Mouse (Mus musculus) stomach, embryonic 14.5 days (tissue): Measurements from ENCODE around the gene Vmn1r188. TPM values are rescaled to one million over a fixed set of nuclear protein-coding genes. Genes with fewer than 3 reads are reported as not detected.
"Not testable (repeated sequence)": the region's sequence is repeated elsewhere in the genome, so short reads cannot be mapped to it uniquely, and the experiment has no call there.

Experiments
- ATAC-seq: fragments of 200-750 bp; cut with Nextera tagmentation; 2 replicates; pipeline ENCODE4 v1.8.0; 2017; ENCODE audit warnings: low read depth, moderate TSS enrichment; ENCODE audit not compliant: insufficient number of reproducible peaks, insufficient read depth, low FRiP score
- H3K27ac ChIP-seq: fragments of 300-500 bp; sonication (generic); 2 replicates; pipeline ENCODE4 v1.5.1; 2014; ENCODE audit warnings: mild to moderate bottlenecking, low read length, moderate library complexity, mixed read lengths
- H3K27me3 ChIP-seq: fragments of 300-500 bp; sonication (generic); 2 replicates; pipeline ENCODE4 v1.6.1; 2014; ENCODE audit warnings: low read length, control low read depth, mixed read lengths; ENCODE audit not compliant: control insufficient read depth, insufficient read depth
- H3K36me3 ChIP-seq: fragments of 300-500 bp; sonication (generic); 2 replicates; pipeline ENCODE4 v1.6.1; 2014; ENCODE audit warnings: mild to moderate bottlenecking, control low read depth, low read length, moderate library complexity, mixed read lengths; ENCODE audit not compliant: control insufficient read depth, insufficient read depth
- H3K4me1 ChIP-seq: fragments of 300-500 bp; sonication (generic); 2 replicates; pipeline ENCODE4 v1.6.1; 2014; ENCODE audit warnings: low read length, control low read depth, mixed read lengths; ENCODE audit not compliant: control insufficient read depth, insufficient read depth
- H3K4me2 ChIP-seq: fragments of 300-500 bp; sonication (generic); replicated peaks from 2 replicates; pipeline ENCODE4 v1.6.1; 2014; ENCODE audit warnings: low read depth, low read length, control low read depth
- H3K4me3 ChIP-seq: fragments of 300-500 bp; sonication (generic); 2 replicates; pipeline ENCODE4 v1.5.1; 2014; ENCODE audit warnings: low read depth, low read length, control low read depth
- H3K9ac ChIP-seq: fragments of 300-500 bp; sonication (generic); replicated peaks from 2 replicates; pipeline ENCODE4 v1.6.1; 2014; ENCODE audit warnings: low read depth, mild to moderate bottlenecking, control low read depth, low read length, moderate library complexity, mixed read lengths
- H3K9me3 ChIP-seq: fragments of 300-500 bp; sonication (generic); 2 replicates; pipeline ENCODE4 v1.6.1; 2016; ENCODE audit warnings: low read depth, low read length, control low read depth; ENCODE audit not compliant: control insufficient read depth
- WGBS: fragments of 180-500 bp; shearing (Covaris S2); extraction: QIAGEN DNeasy Blood & Tissue Kit; methylation state at CpG from one replicate; pipeline ENCODE4 v1.1.7; 2014; 5-methylcytosine and 5-hydroxymethylcytosine counted together
- polyA plus RNA-seq: library from polyadenylated mRNA; unstranded; fragments of >200 nt; fragmentation: Nextera tagmentation; extraction: Ambion mirVana; gene quantifications from 2 replicates; pipeline ENCODE4 v1.2.1, GENCODE M21; 2014

The Vmn1r188 gene
- polyA plus RNA-seq, 1 experiment from 2014 or later: not detected

- Histone ChIP-seq H3K27ac (peak overlapping the region; percentile 95), H3K4me3 (peak overlapping the region; percentile 40), H3K4me2 (peak overlapping the region; percentile 73), H3K36me3 (no peaks in the 10 kb centered on the region), H3K4me1 (peaks cover 7% of the 10 kb centered on the region; the same call in 1 of the 2 replicates), H3K27me3 (no peaks in the 10 kb centered on the region), H3K9ac (peak overlapping the region; percentile 43; the same call in 1 of the 2 replicates), H3K9me3 (no peaks in the 10 kb centered on the region)
- 6% methylated on average over 2 of the region's 2 CpGs for WGBS
- no peak for ATAC-seq
These were observed 44.2 kb upstream of the Vmn1r188 start for GRCm38 (mm10) chr13:22039951-22040463.

- H3K36me3 ChIP-seq: no peaks in the 10 kb centered on the region
- H3K4me3 ChIP-seq: peak overlapping the region; percentile 40
- H3K9ac ChIP-seq: peak overlapping the region; percentile 43
- H3K27me3 ChIP-seq: no peaks in the 10 kb centered on the region
- WGBS: under 1% methylated on average over 20 of the region's 24 CpGs
- no peaks in the 10 kb centered on the region for H3K9me3 ChIP-seq
- ATAC-seq: peak; percentile 2; the same call in 1 of the 2 replicates
- H3K4me1 ChIP-seq: peaks cover 7% of the 10 kb centered on the region; the same call in 1 of the 2 replicates
- peak overlapping the region; percentile 95 for H3K27ac ChIP-seq
- H3K4me2 ChIP-seq: peak overlapping the region; percentile 73
These were observed 43.6 kb upstream of the Vmn1r188 start for GRCm38 (mm10) chr13:22040464-22041141.

- H3K9me3 ChIP-seq, H3K4me1 ChIP-seq, H3K27me3 ChIP-seq, H3K36me3 ChIP-seq: not testable (repeated sequence)
- WGBS: under 1% methylated on average over 21 of the region's 27 CpGs
- peak within 1 kb of the TSS; percentile 43 for H3K9ac ChIP-seq
- peak within 1 kb of the TSS; percentile 40 for H3K4me3 ChIP-seq
- ATAC-seq: peak; percentile 65
- H3K4me2 ChIP-seq: peak within 1 kb of the TSS; percentile 73
- H3K27ac ChIP-seq: peak within 1 kb of the TSS; percentile 95
These were observed 43.1 kb upstream of the Vmn1r188 start, which contains the start of gene Hist1h4i for GRCm38 (mm10) chr13:22041142-22041536. Gene Hist1h4i, minus strand, starts transcription at chr13:22041362.

- 2% methylated on average over 13 of the region's 13 CpGs for WGBS
- no peak for ATAC-seq
These were observed 42.3 kb upstream of the Vmn1r188 start for GRCm38 (mm10) chr13:22041651-22042567.

GRCm38 (mm10) chr13:22042568-22043502, 41.4 kb upstream of the Vmn1r188 start, which contains the start of the genes Hist1h2ag and Hist1h2bj:
Gene Hist1h2ag, minus strand, starts transcription at chr13:22042944.
Gene Hist1h2bj, plus strand, starts transcription at chr13:22043214.
- ATAC-seq: peak; percentile 94
- 0% methylated on average over 33 of the region's 80 CpGs for WGBS

More at GRCm38 (mm10) chr13:22041651-22042567, 42.3 kb upstream of the Vmn1r188 start:
- H3K27ac ChIP-seq: peak overlapping the region; percentile 95
- H3K4me2 ChIP-seq: peak overlapping the region; percentile 73
- H3K4me1 ChIP-seq: peaks cover 2% of the 10 kb centered on the region; the same call in 1 of the 2 replicates
- peak overlapping the region; percentile 40 for H3K4me3 ChIP-seq
- H3K9ac ChIP-seq: peak overlapping the region; percentile 41
- no peaks in the 10 kb centered on the region for H3K27me3 ChIP-seq
- H3K9me3 ChIP-seq: no peaks in the 10 kb centered on the region
- no peaks in the 10 kb centered on the region for H3K36me3 ChIP-seq

GRCm38 (mm10) chr13:22043503-22044431, 40.5 kb upstream of the Vmn1r188 start:
- under 1% methylated on average over 9 of the region's 14 CpGs for WGBS
- Histone ChIP-seq H3K4me3 (peak overlapping the region; percentile 40), H3K9me3 (no peaks in the 10 kb centered on the region), H3K4me1 (0 out of 2 replicates have a peak, but pooled peaks cover 2% of the 10 kb centered on the region), H3K4me2 (peak overlapping the region; percentile 56), H3K9ac (peak overlapping the region; percentile 38), H3K27me3 (no peaks in the 10 kb centered on the region), H3K27ac (peak overlapping the region; percentile 79), H3K36me3 (no peaks in the 10 kb centered on the region)
- no peak for ATAC-seq

More at GRCm38 (mm10) chr13:22042568-22043502, 41.4 kb upstream of the Vmn1r188 start, which contains the start of the genes Hist1h2ag and Hist1h2bj:
- Histone ChIP-seq H3K27ac (peak within 1 kb of the TSS; percentile 95), H3K9ac (peak within 1 kb of the TSS; percentile 41), H3K4me2 (peak within 1 kb of the TSS; percentile 73), H3K4me3 (peak within 1 kb of the TSS; percentile 40)
- not testable (repeated sequence) for H3K4me1 ChIP-seq, H3K36me3 ChIP-seq, H3K27me3 ChIP-seq, H3K9me3 ChIP-seq
